Mouse (Mus musculus): ENCODE results near the gene Psph.
A peak's percentile ranks its signal among the peaks of the same experiment; 100 is the strongest.

The Psph gene

GRCm38 (mm10) chr5:129731021-129731420 is 56.2 kb downstream of the Psph start:
- DNase-seq (ENCODE audit: low spot score in 2 of 2) = no peak

- DNase-seq (ENCODE audit: low spot score in 2 of 2) = no peak
Measured at GRCm38 (mm10) chr5:129730344-129730743, 56.9 kb downstream of the Psph start.

- DNase-seq (ENCODE audit: low spot score in 2 of 2) = no peak
Measured at GRCm38 (mm10) chr5:129729286-129729685, 58.0 kb downstream of the Psph start.

- DNase-seq (ENCODE audit: low spot score in 2 of 2) = no peak
Measured at GRCm38 (mm10) chr5:129726784-129727183, 60.5 kb downstream of the Psph start.

- DNase-seq (ENCODE audit: low spot score in 2 of 2) = no peak
Measured at GRCm38 (mm10) chr5:129725774-129726392, 61.4 kb downstream of the Psph start.

- DNase-seq (ENCODE audit: low spot score in 2 of 2) = peak; percentile 73 to 92
Measured at GRCm38 (mm10) chr5:129724834-129725773, 62.1 kb downstream of the Psph start, which contains the start of gene Nipsnap2. Gene Nipsnap2 (plus strand): TSS chr5:129725063.

- DNase-seq (ENCODE audit: low spot score in 2 of 2) = no peak
Measured at GRCm38 (mm10) chr5:129724268-129724667, 63.0 kb downstream of the Psph start.

- DNase-seq (ENCODE audit: low spot score in 2 of 2) = no peak
Measured at GRCm38 (mm10) chr5:129720176-129720575, 67.1 kb downstream of the Psph start.

GRCm38 (mm10) chr5:129717016-129717415 is 70.2 kb downstream of the Psph start:
- no peak for DNase-seq (ENCODE audit: low spot score in 2 of 2)

All from left cerebral cortex, adult 9 months (tissue).